Mouse (Mus musculus) cerebellum, adult 9-11 months (tissue): ENCODE measurements at regions not wholly inside any gene's neighbourhood (a gene's known extent, or its start where the extent isn't known, plus 50 kb on each side); places are given as distances from the start of the nearest gene placed in this dataset.

Experiments used
- DNase-seq: peaks from one replicate; pipeline ENCODE4 v3.0.0; 2022

DNA sequence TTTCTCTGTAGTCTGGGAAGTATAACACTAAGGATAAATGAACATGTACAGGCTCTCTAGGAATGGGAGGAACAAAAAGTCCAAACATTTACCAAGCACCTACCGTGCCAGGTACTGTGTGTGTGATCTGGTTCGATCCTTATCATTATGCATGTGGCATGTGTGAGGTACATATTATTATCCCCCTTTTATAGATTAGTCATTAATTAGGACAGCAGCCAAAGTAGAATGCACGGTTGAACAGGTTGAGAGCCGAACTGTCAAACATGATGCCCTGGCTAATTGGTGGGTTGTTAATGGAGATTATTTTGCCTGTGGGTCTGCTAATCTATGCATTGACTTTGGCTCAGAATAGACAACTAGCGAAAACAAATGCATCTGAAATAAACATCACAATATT lies 172.2 kb upstream of the Klhl29 start:
- no peak for DNase-seq

DNA sequence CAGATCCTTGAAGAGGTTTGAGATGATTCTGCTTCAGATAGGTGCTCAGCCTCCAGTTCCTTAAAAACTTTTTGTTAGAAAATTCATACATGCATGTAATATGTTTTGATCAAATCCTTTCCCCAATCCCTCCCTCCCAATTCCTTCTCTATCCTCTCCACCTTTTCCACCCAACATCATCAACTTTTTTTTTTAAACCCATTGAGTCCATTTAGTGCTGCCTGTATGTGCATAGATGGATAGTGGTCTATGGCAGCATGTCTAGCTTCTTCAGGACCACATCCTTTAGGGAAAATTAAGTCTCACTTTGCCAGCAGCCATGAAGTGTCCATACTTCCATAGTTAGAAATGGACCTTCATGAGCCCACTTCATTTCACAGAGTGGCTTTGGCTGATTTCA lies 167.2 kb upstream of the Klhl29 start:
- no peak for DNase-seq

DNA sequence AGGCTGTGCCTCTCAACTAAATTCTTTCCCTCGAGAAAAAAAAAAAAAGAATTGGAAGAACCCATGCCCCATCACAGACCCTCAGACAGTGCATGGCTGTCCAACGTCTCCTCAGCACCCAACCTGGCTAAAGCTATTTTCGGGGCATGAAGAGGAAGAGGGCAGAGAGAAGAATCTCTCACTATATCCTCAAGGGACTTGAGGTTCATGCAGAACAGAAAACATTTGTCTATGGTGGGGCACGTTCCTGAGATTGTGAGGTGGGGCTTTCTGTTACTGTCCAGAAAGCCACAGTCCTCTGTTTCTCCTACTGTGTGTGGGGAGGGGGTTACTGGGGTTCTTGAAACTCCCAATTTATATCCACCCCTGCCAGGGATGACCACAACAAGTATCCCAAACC lies 120.8 kb upstream of the Klhl29 start:
- no peak for DNase-seq

DNA sequence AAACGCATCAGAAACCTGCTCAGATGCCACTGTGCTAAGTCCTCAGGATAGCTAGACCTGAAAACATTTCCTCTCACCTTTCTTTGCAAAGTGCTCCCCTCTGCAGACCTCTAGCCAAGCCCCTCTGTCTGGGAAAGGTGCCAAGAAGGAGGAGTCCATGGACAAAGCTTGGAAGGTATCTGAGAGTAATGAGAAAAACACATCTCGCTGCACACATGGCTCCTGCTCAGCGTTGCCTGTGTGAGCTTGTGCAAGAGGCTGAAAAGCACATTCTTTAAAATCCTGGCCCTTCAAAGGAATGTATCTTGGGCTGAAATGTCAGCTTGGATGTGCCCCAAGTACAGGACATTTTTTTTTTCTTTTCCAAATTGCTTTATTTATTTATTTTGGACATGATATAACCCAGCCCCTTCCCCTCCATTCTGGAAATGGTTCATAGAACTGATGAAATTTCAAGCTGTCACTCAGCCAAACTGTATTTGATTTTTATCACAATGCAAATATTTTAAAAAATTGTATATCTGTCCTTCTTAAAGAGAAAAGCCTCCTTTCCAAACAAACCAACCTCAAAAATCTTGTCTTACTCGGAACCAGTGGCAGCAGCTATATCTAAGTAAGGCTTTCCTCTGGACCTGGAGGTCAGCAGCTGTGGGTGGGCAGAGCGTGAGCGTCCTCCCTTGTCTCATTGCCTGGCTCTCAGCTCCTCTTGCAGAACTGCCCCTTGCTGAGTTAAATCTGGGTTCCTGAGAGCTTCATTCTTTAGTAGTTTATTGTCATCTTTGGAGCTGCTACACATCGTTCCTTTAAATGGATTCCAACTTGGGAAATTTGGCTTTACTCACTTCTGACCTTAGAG lies 119.4 kb upstream of the Klhl29 start:
- DNase-seq, result no peak

DNA sequence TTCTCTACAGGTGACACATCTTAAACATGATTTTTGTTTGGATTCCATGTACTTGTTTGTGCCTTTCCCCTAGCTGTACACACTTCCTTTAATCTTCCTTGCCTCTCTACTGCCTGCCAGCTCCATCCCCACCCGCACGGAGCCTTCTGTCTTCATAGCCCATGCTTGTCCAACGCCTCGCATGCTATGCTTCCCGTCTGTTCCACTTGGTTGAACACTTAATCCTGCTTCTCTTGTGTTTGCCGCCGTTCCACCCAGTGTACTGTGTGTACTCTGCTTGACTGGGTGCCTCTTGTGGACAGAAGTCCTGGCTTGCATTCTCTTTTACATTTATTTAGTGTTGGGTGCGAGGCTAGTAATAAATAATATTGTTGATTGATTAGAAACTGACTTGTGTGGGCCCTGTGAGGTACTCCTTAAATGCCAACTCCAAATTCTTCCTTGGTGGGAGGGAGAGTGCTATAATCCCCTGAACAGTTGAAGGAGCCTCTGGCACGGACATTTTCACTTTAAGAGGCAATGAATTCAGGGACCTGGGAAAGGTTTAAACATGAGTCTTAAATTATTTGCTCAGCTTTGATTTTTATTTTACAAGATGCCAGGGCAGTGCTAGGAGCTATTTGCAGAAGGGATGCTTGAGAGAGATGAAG lies 88.9 kb upstream of the Klhl29 start:
- DNase-seq, result no peak

DNA sequence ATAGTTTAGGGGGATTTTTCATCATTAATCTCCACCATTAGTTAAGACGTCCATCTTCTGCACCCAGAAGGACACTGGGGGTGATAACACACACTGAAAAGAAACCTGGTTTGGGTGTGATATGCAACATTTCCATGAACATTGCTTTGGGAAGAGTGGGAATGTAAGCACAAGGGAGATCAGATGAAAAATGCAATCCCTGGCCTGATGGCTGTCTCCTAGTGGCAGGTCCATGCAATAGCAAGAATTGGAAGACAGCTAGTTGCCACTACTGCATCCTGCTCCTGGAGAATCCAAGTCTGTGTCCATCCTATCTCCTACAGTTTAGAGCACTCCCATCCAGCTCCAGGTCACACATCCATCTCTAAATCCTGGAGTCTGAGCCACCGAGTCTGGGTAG lies 77.7 kb upstream of the Klhl29 start:
- no peak for DNase-seq

DNA sequence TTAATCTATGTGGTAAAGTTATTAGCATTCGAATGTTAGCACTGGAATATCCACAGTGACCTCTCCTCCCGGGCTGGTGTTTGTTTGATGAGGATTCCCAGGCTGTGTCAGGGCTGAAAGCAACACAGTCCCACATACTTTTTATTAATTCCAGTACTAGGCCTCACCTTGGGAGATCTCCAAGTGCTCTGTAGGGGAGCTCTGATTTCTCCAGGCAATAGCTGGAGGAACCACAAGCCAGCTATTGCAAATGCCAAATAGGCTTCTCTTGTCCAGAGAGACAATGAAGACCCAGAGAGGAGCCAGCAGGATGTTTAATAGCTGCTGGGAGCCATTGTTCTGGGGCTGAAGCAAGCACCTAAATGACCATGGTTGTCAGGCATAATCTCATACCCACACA lies 68.2 kb upstream of the Klhl29 start:
- peak; percentile 20 for DNase-seq

DNA sequence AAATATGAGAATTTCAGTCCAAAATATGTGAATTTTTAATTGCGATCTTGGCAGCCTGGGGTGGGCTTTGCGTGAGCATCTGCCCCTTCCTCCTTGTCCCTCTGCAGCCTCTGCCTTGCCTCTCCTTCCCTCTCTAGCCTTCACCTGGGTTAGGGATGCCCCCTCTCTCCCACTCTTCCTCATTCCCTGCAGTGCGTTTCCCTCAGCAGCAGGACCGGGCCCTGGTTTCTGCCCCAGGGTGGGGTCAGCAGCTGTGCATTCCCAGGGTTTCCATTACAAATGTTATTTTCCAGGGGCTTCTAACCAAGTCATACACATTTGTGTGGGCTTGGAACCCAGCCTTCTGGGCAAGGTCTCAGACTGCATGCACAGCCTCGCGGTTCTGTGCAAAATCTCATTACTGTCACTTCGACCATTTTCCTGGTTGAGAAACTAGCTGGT lies 67.6 kb upstream of the Klhl29 start:
- DNase-seq, result no peak

DNA sequence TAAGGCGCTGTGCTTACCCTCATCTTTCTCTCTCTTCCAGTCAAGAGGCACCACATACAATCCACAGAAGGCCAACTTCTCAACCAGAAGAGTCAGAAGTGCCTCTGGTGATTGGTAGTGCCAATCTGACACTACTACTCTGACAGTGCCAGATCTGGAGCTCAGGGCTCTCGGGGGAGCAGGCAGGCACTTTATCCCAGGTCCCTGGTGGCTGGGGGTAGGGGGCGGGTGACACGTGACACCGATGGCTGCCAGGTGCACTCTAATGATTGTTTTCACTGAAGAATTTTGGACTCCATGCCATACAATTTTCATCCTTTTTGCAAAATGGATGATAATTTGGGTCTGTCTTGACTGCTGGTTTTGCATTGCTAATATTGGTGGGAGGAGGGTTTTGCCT lies 67.2 kb upstream of the Klhl29 start:
- DNase-seq, result no peak

DNA sequence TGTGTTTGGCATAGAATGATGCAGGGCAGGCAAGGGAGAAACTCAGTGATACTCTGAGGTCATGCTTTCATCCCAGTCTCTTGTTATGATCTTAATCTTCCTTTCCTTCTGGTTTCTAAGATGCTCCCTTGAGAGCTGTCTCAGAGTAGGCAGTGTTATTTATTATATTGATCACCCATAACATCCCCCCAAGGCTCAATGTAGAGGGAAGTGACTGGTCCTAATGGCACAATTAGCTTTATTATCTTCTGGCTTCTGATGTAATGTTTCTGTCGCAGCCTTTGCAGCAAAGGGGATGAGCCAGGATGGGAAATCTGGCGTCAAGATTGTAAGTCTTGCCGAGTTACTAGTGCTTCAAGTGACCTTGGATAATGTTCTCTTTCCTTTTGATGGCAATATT lies 65.0 kb upstream of the Klhl29 start:
- no peak for DNase-seq

DNA sequence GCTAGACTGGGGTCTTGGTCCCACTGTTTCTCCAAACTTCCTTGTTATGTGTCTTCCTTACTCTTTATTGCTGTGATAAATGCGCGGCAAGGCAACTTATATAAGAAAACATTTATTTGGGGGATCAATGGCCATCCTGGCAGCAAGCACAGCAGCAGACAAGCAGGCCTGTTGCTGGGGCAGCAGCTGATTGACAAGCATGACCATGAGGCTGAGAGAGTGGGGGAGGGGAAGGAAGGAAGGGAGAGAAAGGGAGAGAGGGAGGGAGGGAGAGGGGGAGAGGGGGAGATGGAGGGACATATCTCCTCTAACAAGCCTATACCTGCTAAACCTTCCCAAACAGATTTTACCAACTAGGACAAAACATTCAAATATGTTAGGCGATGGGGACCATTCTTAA lies 60.4 kb upstream of the Klhl29 start:
- no peak for DNase-seq

DNA sequence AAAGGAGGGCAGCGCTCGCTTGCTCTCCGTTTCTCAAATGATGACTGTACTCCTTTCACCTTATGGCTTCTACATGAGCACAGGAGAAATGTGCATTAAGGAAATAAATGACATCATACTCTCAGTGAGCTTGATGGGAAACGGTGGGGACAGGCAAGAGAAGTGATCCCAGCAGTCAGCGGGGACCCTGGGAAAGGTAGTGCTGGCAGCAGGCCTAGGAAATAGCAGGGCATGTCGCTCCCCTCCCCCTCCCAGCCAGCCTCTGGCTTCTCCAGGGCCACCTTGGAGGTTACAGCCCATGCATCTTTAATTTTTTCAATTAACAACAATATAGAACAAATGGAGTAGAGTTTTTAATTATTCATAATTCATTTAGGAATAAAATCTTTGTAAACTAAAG lies 58.6 kb upstream of the Klhl29 start:
- no peak for DNase-seq

DNA sequence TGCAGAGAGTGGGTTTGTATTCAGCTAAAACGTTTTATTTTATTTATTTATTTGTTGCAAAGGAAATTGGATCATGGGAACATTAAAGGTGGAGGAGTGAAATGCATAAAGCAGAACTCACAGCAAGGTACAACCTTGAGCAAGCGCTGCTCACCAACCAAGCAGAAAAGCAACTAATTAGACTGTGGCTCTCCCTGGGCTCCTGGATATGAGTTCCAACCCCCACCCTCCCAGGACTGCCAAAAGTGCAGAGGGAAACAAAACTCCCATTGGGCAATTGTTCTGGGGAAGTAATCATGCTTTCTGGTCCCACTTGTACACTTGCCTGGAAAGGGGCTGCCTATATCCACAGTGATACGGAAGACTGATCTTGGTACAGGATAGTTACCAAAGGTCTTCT lies 57.2 kb upstream of the Klhl29 start:
- DNase-seq, result no peak

DNA sequence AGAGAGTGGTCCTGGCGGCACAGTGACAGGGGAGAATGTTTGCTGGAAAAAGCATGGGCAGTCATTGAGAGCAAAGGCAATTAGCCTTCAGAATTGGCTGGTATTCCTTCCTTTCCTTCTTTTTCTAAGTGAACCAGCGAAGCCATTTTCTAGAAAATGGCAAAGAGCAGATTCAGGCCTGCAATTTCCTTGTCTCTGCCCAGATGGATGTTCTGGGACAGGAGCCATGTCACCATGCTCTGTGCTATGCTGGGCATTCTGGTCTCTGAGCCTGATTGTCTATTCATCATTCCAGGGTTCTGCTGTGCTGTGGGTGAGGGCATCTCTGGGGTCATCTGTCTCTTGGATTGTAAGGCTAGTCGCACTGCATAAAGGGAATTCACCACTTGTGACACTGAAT lies 53.3 kb upstream of the Klhl29 start:
- peak; percentile 64 for DNase-seq
